Mouse (Mus musculus): Measurements from ENCODE around the gene Grin2a.

DNA sequence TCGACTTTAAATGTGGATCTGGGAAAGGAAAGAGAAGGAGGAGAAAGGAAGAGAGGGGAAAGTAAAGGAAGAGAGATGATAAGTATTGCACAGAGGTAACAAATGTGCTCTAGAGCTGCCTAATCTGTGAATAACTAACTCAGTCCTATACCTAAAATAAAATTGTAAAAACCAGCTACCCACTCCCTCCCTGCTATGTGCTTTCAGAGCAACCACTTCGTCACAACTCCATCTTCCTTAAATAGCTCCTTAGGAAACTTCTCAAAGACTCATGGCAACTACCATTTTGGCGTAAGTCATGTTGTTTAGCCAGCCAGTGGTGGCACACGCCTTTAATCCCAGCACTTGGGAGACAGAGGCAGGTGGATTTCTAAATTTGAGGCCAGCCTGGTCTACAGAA lies 301.3 kb downstream of the Grin2a start:
- TF ChIP-seq TBP (IDR thresholded peaks at IDR 0.05; ENCODE audit: low read depth, low read length) (no peak), USF2 (IDR thresholded peaks at IDR 0.05; ENCODE audit: borderline replicate concordance in 1 of 2, insufficient read depth in 1 of 2, low read depth in 1 of 2, low read length in 2 of 2) (no peak), RCOR1 (IDR thresholded peaks at IDR 0.05; ENCODE audit: low read depth, low read length) (no peak), CTCF (IDR thresholded peaks at IDR 0.05 in 2 of 3, conservative IDR thresholded peaks at IDR 0.05 in 1 of 3; ENCODE audit: control insufficient read depth in 1 of 3, insufficient read depth in 1 of 3, low read depth in 2 of 3, low read length in 3 of 3, poor library complexity in 1 of 3, severe bottlenecking in 1 of 3) (no peak)

Measured in MEL (cell line).